Mouse (Mus musculus) c-Kit-positive CD71-positive TER-119-positive erythroid progenitor cells, embryonic 14.5 days (primary cell): Measurements from ENCODE around the gene Ascl3.

Experiments
- DNase-seq: peaks from one replicate; pipeline ENCODE4 v3.0.0-alpha.2; 2013; ENCODE audit warnings: low spot score

The Ascl3 gene

GRCm38 (mm10) chr7:109710069-109710468 lies 21.5 kb downstream of the Ascl3 start:
- DNase-seq = no peak

- no peak for DNase-seq
Measured at GRCm38 (mm10) chr7:109708961-109709382, 22.6 kb downstream of the Ascl3 start.

GRCm38 (mm10) chr7:109707023-109707785 lies 24.3 kb downstream of the Ascl3 start:
- peak; percentile 56 for DNase-seq

- no peak for DNase-seq
Measured at GRCm38 (mm10) chr7:109704461-109704860, 27.1 kb downstream of the Ascl3 start.

GRCm38 (mm10) chr7:109704016-109704377 lies 27.5 kb downstream of the Ascl3 start:
- DNase-seq = peak; percentile 42

- DNase-seq = peak; percentile 93
Measured at GRCm38 (mm10) chr7:109703190-109704015, 28.1 kb downstream of the Ascl3 start, which contains the start of the genes St5 and Akip1. Gene St5, minus strand, starts transcription at chr7:109703605. Gene Akip1, plus strand, starts transcription at chr7:109703690.

- no peak for DNase-seq
Measured at GRCm38 (mm10) chr7:109702721-109703120, 28.8 kb downstream of the Ascl3 start.

GRCm38 (mm10) chr7:109700213-109700612 lies 31.3 kb downstream of the Ascl3 start:
- DNase-seq = no peak

- no peak for DNase-seq
Measured at GRCm38 (mm10) chr7:109695339-109695726, 36.2 kb downstream of the Ascl3 start.

GRCm38 (mm10) chr7:109694576-109695338 lies 36.8 kb downstream of the Ascl3 start:
- no peak for DNase-seq

GRCm38 (mm10) chr7:109690961-109691360 lies 40.6 kb downstream of the Ascl3 start:
- DNase-seq = no peak

- DNase-seq = no peak
Measured at GRCm38 (mm10) chr7:109690101-109690500, 41.4 kb downstream of the Ascl3 start.

GRCm38 (mm10) chr7:109686585-109687128 lies 44.9 kb downstream of the Ascl3 start:
- DNase-seq = no peak

GRCm38 (mm10) chr7:109680879-109681278 lies 50.6 kb downstream of the Ascl3 start:
- no peak for DNase-seq

- DNase-seq = no peak
Measured at GRCm38 (mm10) chr7:109680284-109680683, 51.2 kb downstream of the Ascl3 start.
